Mouse (Mus musculus): ENCODE measurements around the gene Grin2b.

- TF ChIP-seq POLR2A (IDR thresholded peaks at IDR 0.05; ENCODE audit: insufficient read length, low read depth) (no peak), E2F4 (IDR thresholded peaks at IDR 0.05; ENCODE audit: insufficient read depth) (no peak)
Measured at GRCm38 (mm10) chr6:135828976-135829375, 344.3 kb downstream of the Grin2b start.
